Mouse (Mus musculus): Measurements from ENCODE around the gene Ric8a.

GRCm38 (mm10) chr7:140831447-140831846 lies 25.3 kb upstream of the Ric8a start:
- TF ChIP-seq CTCF (IDR thresholded peaks at IDR 0.05; ENCODE audit: low read depth, low read length) = no peak
- TF ChIP-seq EP300 (IDR thresholded peaks at IDR 0.05; ENCODE audit: insufficient read depth, low read depth, low read length) = no peak
